Mouse (Mus musculus): ENCODE results near the gene Sorcs3.

Sorcs3 gene

GRCm38 (mm10) chr19:48205929-48206814 lies at the start of gene Sorcs3:
Gene Sorcs3, plus strand, starts transcription at chr19:48206025.
- in situ Hi-C loops (cut with MboI, MseI), result no loop called here

- in situ Hi-C loops (cut with MboI, MseI), result no loop called here
Observed at GRCm38 (mm10) chr19:48165341-48165740, 40.5 kb upstream of the Sorcs3 start.

- in situ Hi-C loops (cut with MboI, MseI), result no loop called here
Observed at GRCm38 (mm10) chr19:48167110-48167509, 38.7 kb upstream of the Sorcs3 start.

DNA sequence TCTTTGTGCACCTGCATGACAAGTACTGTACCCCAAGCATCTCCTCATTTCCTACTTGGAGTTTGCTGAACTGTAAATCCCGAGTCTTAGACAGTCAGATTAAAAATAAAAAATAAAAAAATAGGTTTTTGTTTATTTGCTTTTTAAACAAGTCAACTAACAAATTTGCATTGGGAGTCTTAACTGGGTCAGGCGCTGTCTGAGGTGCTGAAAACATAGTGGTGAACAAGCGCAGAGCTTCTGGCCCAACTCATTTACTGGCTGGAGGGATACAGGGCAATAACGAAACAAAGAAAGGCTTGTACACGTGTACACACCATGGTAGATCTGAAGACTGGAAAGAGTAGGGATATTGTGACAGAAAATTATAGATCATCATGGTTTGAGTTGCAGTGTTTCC lies 37.5 kb upstream of the Sorcs3 start:
- in situ Hi-C loops (cut with MboI, MseI), result no loop called here

- in situ Hi-C loops (cut with MboI, MseI), result no loop called here
Observed at GRCm38 (mm10) chr19:48174717-48175116, 31.1 kb upstream of the Sorcs3 start.

DNA sequence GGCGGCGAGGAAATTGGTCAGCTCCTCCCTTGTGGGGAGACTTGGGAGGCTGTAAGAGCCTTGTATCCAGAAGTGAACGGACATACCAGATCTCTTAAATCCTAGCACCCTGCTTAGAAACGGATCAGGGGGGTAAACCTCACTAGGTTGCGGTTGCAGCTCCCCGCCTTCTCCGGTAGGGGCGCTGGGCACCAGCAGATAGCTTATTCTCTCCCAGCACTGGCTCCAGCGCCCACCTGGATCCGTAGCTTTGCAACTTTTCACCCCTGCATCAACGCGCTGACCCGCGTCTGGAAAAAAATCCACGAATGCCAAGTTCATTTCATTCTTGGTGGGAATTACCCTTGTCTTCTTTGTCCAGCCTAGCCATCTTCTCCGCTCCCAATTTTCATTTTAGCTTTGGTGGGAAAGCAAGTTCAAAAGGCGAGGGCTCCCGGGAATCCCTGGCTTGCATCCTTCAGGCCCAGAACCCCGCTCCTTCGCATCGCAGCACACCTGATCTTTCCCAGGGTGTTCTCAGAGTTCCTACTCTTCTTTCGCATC lies 1.8 kb upstream of the Sorcs3 start:
- in situ Hi-C loops (cut with MboI, MseI), result no loop called here

DNA sequence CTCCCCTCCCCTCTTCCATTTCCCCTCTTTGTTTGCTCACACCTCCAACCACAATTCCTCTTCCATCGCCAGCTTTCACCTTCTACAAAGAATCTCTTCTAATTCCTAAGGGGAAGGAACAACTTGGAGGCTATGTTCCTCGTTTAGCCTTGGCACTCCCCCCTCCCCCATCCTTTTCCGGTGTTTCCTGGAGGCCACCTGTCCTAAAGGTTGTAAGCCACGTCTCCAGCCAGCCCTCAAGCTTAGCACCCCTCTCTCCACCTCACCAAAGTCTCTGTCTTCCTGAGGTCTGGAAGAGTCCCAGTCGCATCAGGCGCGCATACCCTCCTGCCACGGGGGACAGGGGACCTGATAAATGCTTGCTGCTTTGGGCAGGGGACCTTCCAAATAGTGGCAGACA lies 1.3 kb upstream of the Sorcs3 start:
- in situ Hi-C loops (cut with MboI, MseI), result no loop called here

DNA sequence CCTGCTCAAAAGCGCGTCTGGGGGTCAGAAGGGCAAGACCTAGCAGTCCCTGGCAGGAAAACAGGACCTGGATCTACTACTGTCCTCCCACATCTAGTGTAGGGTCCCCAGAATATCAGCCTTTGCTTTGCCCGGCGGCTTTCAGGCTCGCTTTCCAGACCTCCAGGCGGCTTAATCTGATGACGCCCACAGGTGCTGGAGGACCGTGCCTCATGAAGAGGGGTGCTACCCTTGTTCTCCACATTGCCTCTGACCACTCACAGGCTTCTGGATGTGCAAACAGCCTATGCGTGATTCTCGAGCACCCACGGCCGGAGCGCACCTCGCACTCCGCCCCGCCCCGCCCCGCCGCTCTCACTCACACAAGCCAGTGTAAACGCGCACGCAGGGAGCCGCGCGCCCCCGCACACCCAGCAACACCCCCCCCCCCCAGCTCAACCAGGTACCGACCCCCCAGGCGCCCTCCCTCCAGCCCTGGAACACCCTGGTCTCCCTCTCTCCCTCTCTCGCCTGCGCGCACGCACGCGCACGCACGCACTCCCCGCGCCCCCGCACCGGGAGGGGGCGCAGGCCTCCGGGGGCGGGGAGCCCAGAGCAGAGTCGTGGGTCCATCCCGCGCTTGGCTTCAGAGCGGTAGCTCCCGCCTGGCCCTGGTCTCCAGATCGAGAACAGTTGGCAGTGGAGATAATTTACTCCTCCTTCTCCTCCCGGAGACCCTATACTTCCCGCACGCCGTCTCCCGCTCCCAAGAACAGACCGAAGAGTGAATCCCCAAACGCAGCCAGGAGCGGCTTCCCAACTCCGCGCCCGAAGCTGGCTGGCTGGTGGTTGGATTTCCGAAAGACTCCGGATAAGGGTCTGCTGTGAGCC lies 698 bp upstream of the Sorcs3 start:
- in situ Hi-C loops (cut with MboI, MseI), result no loop called here

- in situ Hi-C loops (cut with MboI, MseI), result no loop called here
Observed at GRCm38 (mm10) chr19:48206861-48207730, 1.3 kb downstream of the Sorcs3 start.

DNA sequence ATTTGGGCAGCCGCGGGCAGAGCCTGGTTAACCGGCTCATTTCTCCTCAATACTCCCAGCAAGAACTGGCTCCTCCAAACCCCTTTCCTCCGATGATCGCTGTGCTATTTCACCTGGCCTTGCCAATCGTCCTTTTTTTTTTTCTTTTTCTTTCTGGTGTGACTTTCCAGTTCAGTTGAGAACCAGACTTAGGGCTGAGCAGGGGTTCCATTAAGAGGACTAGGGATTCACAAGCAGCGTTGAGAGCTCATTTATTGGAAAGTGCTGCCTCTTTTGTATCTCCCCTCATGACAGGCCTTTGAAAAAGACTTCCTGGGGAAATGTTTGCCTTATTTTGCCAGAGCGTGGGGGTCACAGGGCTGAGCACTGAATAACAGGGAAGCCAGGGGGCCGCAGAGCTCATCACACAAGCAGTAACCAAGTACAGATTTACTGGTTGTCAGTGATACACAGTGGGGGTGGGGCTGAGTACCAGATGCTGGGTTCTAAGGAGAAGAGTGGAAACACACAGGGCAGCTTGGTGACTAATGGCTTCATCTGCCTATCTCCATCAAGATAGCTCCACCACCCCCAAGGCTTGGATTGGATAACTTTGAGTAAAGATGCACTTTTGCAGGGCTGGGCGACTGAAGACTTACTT lies 2.0 kb downstream of the Sorcs3 start:
- in situ Hi-C loops (cut with MboI, MseI), result no loop called here

GRCm38 (mm10) chr19:48215379-48215778 lies 9.6 kb downstream of the Sorcs3 start:
- in situ Hi-C loops (cut with MboI, MseI), result no loop called here

DNA sequence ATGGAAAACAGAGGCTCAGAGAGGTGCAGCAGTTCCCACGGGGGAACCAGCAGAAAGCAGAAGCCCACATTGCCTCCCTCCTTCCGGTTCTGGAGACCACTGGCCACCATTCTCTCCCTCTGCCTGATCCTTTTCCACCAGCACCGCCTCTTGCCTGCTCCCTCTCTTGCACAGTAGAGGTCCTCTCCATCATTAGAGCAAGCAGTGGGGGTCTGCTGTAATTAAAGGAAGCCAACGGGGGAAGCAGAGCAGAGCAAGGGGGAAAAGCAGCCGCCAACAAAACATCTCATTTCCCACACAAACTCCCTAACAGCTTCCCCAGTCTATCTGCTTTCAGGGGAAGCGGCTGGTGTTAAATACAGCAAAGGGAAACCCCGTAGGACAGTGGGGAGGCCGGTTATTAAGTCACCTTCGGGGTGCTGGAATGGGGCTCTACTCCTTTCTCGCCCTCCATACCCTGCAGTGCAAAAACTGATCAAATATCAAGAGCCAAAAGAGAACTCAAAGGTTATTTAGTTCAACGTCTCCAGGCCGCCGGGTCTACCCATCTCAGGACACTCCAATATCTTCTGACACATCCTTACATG lies 32.1 kb downstream of the Sorcs3 start:
- in situ Hi-C loops (cut with MboI, MseI), result no loop called here

DNA sequence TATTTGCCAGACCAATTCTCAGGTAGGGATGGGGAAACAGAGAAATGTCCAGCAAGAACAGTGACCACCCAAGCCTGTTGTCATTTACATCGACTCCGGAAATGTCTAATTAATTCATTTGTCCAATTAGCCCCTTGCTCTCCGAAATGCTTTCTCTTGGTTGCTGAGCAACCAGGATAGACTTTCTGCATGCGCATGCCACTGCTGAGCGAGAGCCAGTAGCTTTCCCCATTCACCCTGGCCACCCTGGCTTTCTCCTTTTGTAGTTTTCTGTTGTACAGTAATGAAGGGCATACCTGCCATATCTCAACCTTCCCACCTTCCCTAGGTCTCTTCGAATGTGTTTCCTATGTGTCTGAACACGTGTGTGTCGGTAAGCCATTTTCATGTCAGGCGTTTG lies 32.6 kb downstream of the Sorcs3 start:
- in situ Hi-C loops (cut with MboI, MseI), result no loop called here

GRCm38 (mm10) chr19:48240960-48241359 lies 35.1 kb downstream of the Sorcs3 start:
- in situ Hi-C loops (cut with MboI, MseI), result no loop called here

DNA sequence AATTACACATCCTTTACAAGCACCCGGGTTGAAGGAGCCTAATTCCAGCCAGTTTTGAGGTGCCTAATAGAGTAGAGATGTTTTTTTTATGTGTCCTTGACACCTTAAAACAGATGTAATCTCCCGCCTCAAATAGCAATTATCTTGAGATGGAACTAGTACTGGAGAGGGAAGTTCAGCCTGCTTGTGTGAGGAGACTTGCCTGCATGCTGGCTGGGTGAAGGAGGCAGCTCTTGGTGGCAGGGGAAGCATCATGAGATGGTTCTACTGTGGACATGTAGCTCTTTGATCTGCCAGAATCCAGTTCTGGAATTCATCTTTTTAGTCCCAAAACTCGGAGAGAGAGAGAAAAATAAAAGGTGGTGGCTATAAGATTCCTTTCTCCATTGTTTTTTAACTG lies 38.2 kb downstream of the Sorcs3 start:
- in situ Hi-C loops (cut with MboI, MseI), result no loop called here

DNA sequence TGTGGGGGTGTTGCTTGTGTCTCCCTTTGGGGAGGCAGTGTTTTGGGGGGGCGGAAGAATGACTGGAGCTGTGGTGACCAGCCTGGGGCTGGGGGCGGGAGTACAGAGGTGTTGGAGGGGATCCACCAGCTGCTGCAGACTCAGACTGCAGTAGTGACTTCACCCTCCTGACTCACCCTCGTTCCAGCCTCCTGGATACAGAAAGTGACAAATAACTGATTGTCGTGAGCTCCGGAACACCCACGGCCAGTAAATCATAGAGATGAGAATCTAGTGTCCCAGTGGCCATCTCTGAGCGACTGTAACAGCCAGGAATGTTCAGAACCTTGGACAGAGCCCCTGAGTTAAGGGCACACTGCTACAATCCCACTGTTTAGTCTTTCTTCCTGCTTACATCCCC lies 53.4 kb downstream of the Sorcs3 start:
- in situ Hi-C loops (cut with MboI, MseI), result no loop called here

DNA sequence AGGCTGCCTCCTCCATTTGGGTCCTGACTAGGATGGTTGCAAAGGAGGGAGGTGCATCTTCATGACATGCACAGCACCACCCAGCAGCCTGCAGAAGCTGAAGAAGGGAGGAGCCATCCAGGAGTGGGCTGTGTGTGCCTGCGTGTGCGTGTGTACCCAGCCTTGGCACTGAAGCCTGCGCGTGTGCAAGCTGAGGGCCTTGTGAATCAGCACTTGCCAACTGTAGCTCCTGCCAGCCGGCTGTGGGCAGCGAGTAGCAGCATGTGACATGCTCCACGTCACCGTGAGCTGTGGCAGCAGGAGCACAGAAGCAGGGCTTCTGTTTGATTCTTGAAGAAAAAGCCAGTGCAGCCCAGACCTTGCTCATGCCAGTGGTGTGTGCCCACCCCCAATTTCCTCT lies 54.8 kb downstream of the Sorcs3 start:
- in situ Hi-C loops (cut with MboI, MseI), result no loop called here

- in situ Hi-C loops (cut with MboI, MseI), result no loop called here
Observed at GRCm38 (mm10) chr19:48263750-48264149, 57.9 kb downstream of the Sorcs3 start.

DNA sequence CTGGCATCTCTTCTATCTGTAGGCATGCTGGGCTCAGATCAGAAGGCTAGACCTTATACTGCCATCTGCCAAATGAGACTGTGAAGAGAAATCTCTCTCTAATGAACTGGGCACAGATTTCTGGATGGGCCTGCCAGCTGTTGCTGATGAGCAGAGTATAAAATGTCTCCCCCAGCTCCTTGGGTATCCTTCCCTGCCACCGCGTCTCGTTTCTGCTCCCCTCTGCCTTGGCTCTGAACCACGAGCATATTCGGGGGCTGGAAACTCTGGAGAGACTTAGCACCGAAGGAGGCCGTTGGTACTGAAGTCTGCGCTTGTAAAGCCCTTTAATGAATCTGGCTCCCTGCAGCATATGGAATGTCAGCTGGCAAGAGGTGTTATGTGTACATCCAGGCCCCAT lies 74.4 kb downstream of the Sorcs3 start:
- in situ Hi-C loops (cut with MboI, MseI), result loop anchor here (25.0 kb wide), 1 partner anchor 107 kb away; no protein-coding TSS in a partner anchor

DNA sequence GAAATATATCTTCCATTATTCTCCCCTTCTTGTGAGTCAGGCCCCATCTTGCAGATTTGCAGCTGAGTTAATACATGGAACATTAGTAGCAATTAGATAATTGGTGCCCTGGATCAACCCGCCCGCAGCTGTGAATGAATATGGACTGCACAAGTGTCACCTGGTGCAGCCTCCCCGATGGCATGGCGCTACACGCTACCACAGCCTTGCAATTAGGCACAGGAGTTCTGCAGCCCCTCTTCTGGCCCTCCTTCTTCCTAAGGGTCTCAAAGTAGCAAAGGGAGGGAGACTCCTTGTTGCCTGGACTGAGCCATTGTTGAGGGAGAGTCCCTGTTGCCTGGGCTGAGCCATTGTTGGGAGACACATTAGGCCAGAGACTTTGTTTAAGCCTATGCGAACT lies 76.4 kb downstream of the Sorcs3 start:
- in situ Hi-C loops (cut with MboI, MseI), result loop anchor here (25.0 kb wide), 1 partner anchor 105 kb away; no protein-coding TSS in a partner anchor
